Mouse (Mus musculus) right cerebral cortex, adult 18-20 months (tissue): ENCODE data around the gene Olfr71.

Experiments used
- DNase-seq: peaks from one replicate; pipeline ENCODE4 v3.0.0; 2022; ENCODE audit warnings: mixed read lengths

Gene Olfr71

GRCm38 (mm10) chr4:43711821-43712220, 1.8 kb upstream of the Olfr71 start:
- DNase-seq = peak; percentile 76

GRCm38 (mm10) chr4:43705991-43706390, 4.1 kb downstream of the Olfr71 start:
- DNase-seq = no peak

GRCm38 (mm10) chr4:43703851-43704250, 6.2 kb downstream of the Olfr71 start:
- DNase-seq = no peak

- DNase-seq = no peak
These were observed 6.6 kb downstream of the Olfr71 start for GRCm38 (mm10) chr4:43703439-43703838.

- no peak for DNase-seq
These were observed 9.3 kb downstream of the Olfr71 start, which contains the start of gene Olfr70 for GRCm38 (mm10) chr4:43700707-43701106. TSS of gene Olfr70 (minus strand) at chr4:43700807.

- DNase-seq = no peak
These were observed 13.5 kb downstream of the Olfr71 start for GRCm38 (mm10) chr4:43696561-43696960.

- no peak for DNase-seq
These were observed 14.8 kb downstream of the Olfr71 start for GRCm38 (mm10) chr4:43695249-43695671.

GRCm38 (mm10) chr4:43694439-43695248, 15.4 kb downstream of the Olfr71 start:
- no peak for DNase-seq

GRCm38 (mm10) chr4:43693806-43694241, 16.2 kb downstream of the Olfr71 start:
- DNase-seq = no peak

GRCm38 (mm10) chr4:43691026-43691425, 19.0 kb downstream of the Olfr71 start:
- peak; percentile 27 for DNase-seq

- DNase-seq = no peak
These were observed 20.0 kb downstream of the Olfr71 start for GRCm38 (mm10) chr4:43690021-43690420.

GRCm38 (mm10) chr4:43679416-43680043, 30.5 kb downstream of the Olfr71 start:
- DNase-seq = no peak

GRCm38 (mm10) chr4:43678541-43678940, 31.5 kb downstream of the Olfr71 start:
- no peak for DNase-seq

- no peak for DNase-seq
These were observed 34.4 kb downstream of the Olfr71 start for GRCm38 (mm10) chr4:43675608-43676007.

- no peak for DNase-seq
These were observed 35.1 kb downstream of the Olfr71 start for GRCm38 (mm10) chr4:43674974-43675373.

- DNase-seq = no peak
These were observed 36.4 kb downstream of the Olfr71 start for GRCm38 (mm10) chr4:43673703-43674102.

- DNase-seq = peak; percentile 84
These were observed 38.0 kb downstream of the Olfr71 start for GRCm38 (mm10) chr4:43672070-43672469.

GRCm38 (mm10) chr4:43669428-43669794, 40.6 kb downstream of the Olfr71 start:
- DNase-seq = peak; percentile 38

- DNase-seq = peak; percentile 93
These were observed 41.1 kb downstream of the Olfr71 start, which contains the start of the genes Tmem8b and Fam221b for GRCm38 (mm10) chr4:43668782-43669427. TSS of gene Tmem8b (plus strand) at chr4:43668971. TSS of gene Fam221b (minus strand) at chr4:43669145.

- no peak for DNase-seq
These were observed 43.6 kb downstream of the Olfr71 start for GRCm38 (mm10) chr4:43666412-43666811.

- DNase-seq = no peak
These were observed 52.9 kb downstream of the Olfr71 start for GRCm38 (mm10) chr4:43657146-43657545.

- DNase-seq = peak; percentile 96
These were observed 53.5 kb downstream of the Olfr71 start, which contains the start of gene Hint2 for GRCm38 (mm10) chr4:43656339-43657109. TSS of gene Hint2 (minus strand) at chr4:43656466.
